Mouse (Mus musculus): ENCODE measurements around the gene March4.

Gene March4

GRCm38 (mm10) chr1:72449752-72450151, 87.0 kb downstream of the March4 start:
- DNase-seq (ENCODE audit: low spot score), result no peak

- DNase-seq (ENCODE audit: low spot score), result no peak
Measured at GRCm38 (mm10) chr1:72442747-72443146, 94.0 kb downstream of the March4 start.

- DNase-seq (ENCODE audit: low spot score), result no peak
Measured at GRCm38 (mm10) chr1:72439146-72439545, 97.6 kb downstream of the March4 start.

GRCm38 (mm10) chr1:72436967-72437366, 99.8 kb downstream of the March4 start:
- no peak for DNase-seq (ENCODE audit: low spot score)

- no peak for DNase-seq (ENCODE audit: low spot score)
Measured at GRCm38 (mm10) chr1:72434510-72434909, 102.2 kb downstream of the March4 start.

- DNase-seq (ENCODE audit: low spot score), result no peak
Measured at GRCm38 (mm10) chr1:72432579-72432978, 104.2 kb downstream of the March4 start.

- DNase-seq (ENCODE audit: low spot score), result no peak
Measured at GRCm38 (mm10) chr1:72429107-72429807, 107.5 kb downstream of the March4 start.

- no peak for DNase-seq (ENCODE audit: low spot score)
Measured at GRCm38 (mm10) chr1:72428526-72428925, 108.2 kb downstream of the March4 start.

- DNase-seq (ENCODE audit: low spot score), result no peak
Measured at GRCm38 (mm10) chr1:72426456-72426855, 110.3 kb downstream of the March4 start.

GRCm38 (mm10) chr1:72422121-72422520, 114.6 kb downstream of the March4 start:
- DNase-seq (ENCODE audit: low spot score), result no peak

- no peak for DNase-seq (ENCODE audit: low spot score)
Measured at GRCm38 (mm10) chr1:72420220-72420619, 116.5 kb downstream of the March4 start.

- DNase-seq (ENCODE audit: low spot score), result no peak
Measured at GRCm38 (mm10) chr1:72418744-72419655, 117.7 kb downstream of the March4 start.

- no peak for DNase-seq (ENCODE audit: low spot score)
Measured at GRCm38 (mm10) chr1:72414561-72415253, 122.0 kb downstream of the March4 start.

- no peak for DNase-seq (ENCODE audit: low spot score)
Measured at GRCm38 (mm10) chr1:72414133-72414532, 122.6 kb downstream of the March4 start.

GRCm38 (mm10) chr1:72413205-72413604, 123.5 kb downstream of the March4 start:
- no peak for DNase-seq (ENCODE audit: low spot score)

GRCm38 (mm10) chr1:72411108-72411507, 125.6 kb downstream of the March4 start:
- no peak for DNase-seq (ENCODE audit: low spot score)

GRCm38 (mm10) chr1:72409936-72410335, 126.8 kb downstream of the March4 start:
- no peak for DNase-seq (ENCODE audit: low spot score)

GRCm38 (mm10) chr1:72406505-72407079, 130.1 kb downstream of the March4 start:
- no peak for DNase-seq (ENCODE audit: low spot score)

GRCm38 (mm10) chr1:72401331-72402069, 135.2 kb downstream of the March4 start:
- no peak for DNase-seq (ENCODE audit: low spot score)

GRCm38 (mm10) chr1:72400616-72401015, 136.1 kb downstream of the March4 start:
- no peak for DNase-seq (ENCODE audit: low spot score)

GRCm38 (mm10) chr1:72399720-72400401, 136.9 kb downstream of the March4 start:
- DNase-seq (ENCODE audit: low spot score), result no peak
